Mouse (Mus musculus) spleen, postnatal 14 days (tissue): ENCODE data around the gene Gstm6.

Experiments
- DNase-seq, 2 experiments: peaks; one replicate each; pipeline ENCODE4 v3.0.0; 2021 to 2022; ENCODE audit warnings: low spot score in 2 of 2

Gstm6 gene

GRCm38 (mm10) chr3:107941261-107941660 is 2.3 kb downstream of the Gstm6 start:
- no peak for DNase-seq

DNA sequence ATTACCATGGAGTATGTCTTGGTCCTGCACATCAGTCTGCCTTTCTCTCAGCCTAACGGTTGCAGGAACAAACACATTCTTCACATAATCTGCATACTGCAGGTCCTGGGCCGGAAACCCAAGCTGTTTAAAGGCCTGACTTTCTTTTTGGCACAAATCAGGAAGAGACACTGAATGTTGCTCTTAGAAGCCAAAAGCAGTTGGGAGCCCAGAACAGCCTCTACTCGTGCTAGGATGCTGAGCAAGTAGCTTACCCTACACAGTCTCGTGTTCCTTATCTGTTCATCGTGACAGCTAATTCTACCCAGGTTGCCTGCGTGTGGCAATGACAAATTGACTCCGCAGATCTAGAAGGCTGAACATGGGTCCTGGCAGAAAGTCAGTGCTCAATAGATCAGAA is 3.0 kb downstream of the Gstm6 start:
- no peak for DNase-seq

GRCm38 (mm10) chr3:107939830-107940229 is 3.7 kb downstream of the Gstm6 start:
- DNase-seq: no peak

DNA sequence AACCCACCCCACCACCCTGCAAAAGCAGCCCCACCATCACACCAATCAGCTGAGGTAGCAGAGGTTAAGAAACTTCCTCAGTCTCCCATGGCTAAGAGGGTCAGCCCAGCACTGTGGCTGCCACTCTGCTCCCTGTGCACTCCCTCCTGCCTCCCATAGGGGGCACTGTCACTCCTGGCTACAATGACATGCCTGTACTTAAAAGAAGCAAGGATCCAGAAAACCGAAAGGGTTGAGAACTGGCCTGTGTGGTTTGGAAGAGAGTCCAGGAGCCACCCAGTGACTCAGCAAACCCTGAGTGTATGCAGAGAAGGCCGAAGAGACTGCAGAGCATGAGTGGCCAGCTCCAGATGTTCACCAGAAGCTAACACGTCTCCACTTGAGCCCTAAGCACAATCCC is 4.1 kb downstream of the Gstm6 start:
- peak in 1 of 2 experiments; percentile 18 for DNase-seq

GRCm38 (mm10) chr3:107935888-107936287 is 7.7 kb downstream of the Gstm6 start:
- no peak for DNase-seq

GRCm38 (mm10) chr3:107935268-107935667 is 8.3 kb downstream of the Gstm6 start:
- no peak for DNase-seq

DNA sequence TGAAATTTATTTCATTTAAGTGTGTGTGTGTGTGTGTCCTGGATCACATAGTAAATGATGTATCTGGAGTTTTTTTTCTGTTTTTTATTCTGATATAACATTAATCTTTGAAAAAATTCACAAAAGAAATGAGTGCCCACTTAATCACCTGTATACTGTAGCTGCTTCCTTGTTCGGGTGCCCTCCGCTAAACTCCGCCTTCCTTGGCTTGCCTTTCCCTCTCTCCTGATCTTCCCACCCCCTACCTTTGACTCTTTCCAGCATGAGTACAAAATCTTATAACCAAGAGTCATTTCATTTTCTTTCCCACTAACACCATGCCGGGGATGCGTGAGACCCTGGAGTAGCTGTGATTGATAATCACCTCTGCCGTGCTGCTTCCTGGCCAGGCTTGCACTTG is 11.4 kb downstream of the Gstm6 start:
- no peak for DNase-seq

DNA sequence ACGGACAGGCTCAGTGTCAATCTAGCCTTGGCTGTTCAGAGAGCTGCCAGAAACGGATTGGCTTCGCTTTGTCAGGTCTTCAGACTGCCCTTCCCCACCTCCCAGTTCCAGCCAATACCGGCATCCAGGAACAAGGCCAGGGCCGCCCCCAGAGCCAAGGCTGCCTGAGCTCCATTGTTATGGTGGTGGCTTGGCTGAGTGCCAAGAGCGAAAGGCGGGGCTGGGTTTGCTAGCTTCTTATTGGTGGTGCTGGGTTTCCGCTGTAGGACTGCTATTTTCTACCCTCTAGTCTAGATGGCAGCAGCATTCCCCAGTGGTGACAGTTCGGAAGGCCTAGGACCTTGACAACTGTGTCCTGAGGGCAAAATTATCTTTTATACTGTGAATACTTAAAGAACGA is 11.9 kb downstream of the Gstm6 start, which contains the start of gene Gstm7:
Gene Gstm7, minus strand, starts transcription at position 148 of the 400 bp plus-strand sequence.
- DNase-seq: peak; percentile 65 to 75

GRCm38 (mm10) chr3:107931134-107931533 is 12.4 kb downstream of the Gstm6 start:
- no peak for DNase-seq

- no peak for DNase-seq
These were observed 13.8 kb downstream of the Gstm6 start for GRCm38 (mm10) chr3:107929731-107930130.

- no peak for DNase-seq
These were observed 14.3 kb downstream of the Gstm6 start for GRCm38 (mm10) chr3:107929243-107929642.

GRCm38 (mm10) chr3:107928691-107929090 is 14.9 kb downstream of the Gstm6 start:
- DNase-seq: no peak

DNA sequence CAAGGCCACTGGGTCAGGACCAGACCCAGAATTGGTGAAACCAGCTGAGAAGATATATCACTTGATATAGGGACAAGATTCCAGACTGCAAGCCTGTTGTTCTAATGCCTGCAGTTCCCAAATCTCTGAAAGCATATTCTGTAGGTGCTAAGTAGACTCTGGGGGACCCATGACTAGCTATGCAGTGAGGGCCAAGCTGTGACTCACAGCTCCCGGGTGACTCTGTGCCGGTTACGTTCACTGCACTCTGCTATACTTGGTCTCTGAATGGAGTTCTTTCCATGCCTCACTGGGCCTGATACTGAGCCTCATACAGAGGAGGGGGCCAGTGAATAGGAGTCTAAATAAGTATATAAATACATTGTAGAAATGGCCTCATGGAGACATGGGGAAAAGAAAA is 15.7 kb downstream of the Gstm6 start:
- no peak for DNase-seq

- no peak for DNase-seq
These were observed 18.2 kb downstream of the Gstm6 start for GRCm38 (mm10) chr3:107925335-107925734.

GRCm38 (mm10) chr3:107920348-107920747 is 23.2 kb downstream of the Gstm6 start:
- no peak for DNase-seq

GRCm38 (mm10) chr3:107917783-107918408 is 25.7 kb downstream of the Gstm6 start:
- DNase-seq: peak in 1 of 2 experiments; percentile 25

- DNase-seq: no peak
These were observed 26.5 kb downstream of the Gstm6 start for GRCm38 (mm10) chr3:107917097-107917496.

DNA sequence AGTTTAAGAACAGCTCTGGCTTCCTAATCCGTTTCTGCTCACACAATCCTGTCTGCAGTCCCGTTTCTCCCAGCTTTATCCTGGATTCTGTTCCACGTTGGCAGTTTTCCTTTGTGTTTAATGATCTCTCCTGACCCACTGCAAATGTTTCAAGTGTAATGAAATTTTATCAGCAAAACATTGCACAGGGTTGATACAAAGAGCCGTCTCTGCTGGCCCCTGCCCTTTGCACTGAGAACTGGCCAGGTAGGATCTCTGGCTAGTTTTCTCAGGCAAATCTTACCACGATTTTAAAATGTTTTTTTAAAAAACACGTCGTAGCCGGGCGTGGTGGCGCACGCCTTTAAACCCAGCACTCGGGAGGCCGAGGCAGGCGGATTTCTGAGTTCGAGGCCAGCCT is 26.9 kb downstream of the Gstm6 start:
- no peak for DNase-seq

GRCm38 (mm10) chr3:107905942-107906341 is 37.6 kb downstream of the Gstm6 start:
- DNase-seq: no peak

DNA sequence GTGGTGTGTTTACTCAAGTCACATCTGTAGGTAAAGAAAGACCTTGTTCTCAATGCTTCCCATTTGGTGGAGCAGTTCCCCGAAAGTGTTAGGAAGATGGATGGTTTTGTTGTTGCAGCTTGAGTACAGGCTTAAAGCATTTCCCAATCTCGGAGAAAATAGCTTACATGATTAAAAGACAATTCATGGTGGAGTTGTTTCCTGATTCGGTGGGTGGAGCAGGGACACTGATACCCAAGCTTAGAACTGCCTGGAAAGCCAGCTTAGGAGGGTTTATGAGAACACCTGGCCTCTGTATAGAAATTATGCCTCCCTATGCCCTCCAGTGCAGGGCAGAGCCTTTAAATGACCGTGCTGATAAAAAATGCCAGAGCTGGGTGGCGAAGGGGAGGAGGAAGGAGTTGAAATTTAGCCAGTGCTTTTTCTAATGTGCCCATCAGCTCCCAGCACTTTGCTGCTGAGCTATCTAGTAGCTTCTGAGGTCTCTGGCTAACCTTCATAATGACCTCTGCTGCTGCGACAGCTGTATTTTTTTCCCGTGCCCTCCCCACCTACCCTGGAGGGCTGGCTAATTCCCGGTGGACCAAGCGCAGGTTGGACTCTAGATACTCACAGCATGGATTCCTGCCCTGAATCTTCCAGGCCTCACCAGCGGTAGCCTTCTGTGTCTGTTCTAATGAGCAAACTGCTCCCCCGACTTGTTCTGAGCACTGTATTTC is 42.4 kb downstream of the Gstm6 start:
- DNase-seq: no peak

DNA sequence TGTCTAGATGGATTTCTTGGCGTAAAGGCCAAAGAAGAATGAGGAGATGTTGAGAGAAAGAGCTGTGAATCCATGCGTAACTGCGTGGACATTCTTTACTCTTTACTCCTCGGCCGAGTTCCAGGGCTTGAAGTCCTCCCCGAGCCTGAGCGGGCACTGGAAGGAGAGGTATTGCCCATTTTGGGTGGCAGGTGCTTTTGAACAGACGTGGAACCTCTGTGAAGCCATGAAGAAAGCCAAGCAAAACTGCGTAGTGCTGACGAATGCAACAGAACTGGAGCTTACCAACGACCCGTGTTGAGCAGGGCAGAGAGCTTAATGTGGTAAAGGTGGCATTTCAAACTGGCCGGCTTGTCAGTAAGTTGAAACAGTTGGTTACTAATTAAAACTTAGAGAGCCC is 44.9 kb downstream of the Gstm6 start:
- DNase-seq: no peak

DNA sequence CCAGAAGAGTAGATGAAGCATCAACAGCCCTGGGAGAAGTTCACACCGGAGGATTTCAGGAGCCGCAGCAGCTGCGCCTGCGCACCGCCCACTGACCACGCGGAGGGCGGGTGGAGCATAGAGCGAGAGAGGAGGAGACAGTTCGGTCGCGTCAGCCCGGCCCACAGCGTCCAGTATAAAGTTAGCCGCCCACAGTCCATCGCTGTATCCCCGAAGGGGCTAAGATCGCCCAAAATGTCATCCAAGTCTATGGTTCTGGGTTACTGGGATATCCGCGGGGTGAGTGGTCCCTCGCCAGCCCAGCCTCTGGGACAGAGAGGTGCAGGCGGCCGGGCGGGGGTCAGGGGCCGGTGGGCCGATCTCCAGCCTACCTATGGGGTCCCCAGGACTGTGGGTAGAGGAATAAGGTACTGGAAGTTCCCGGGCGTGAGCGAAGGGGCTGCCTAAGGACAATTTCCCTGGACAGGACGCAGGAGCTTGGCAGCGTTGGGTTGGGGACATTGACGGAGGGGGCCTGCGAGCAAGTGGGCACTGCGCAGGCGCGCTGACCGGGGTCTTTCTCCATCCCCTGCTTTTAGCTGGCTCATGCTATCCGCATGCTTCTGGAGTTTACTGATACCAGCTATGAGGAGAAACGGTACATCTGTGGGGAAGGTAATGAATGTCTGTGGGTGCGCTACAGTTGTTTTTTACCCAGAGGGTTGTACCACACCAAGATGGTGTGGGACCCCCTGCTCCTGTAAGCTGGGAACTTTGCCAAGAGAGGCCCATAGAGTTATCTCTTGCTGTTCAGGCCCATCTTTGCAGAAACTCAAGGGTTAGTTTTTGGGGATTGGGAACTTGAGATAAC is 47.6 kb downstream of the Gstm6 start, which contains the start of gene Gstm5:
Gene Gstm5, plus strand, starts transcription at position 102 of the 850 bp plus-strand sequence.
- DNase-seq: peak; percentile 42 to 43
